Mouse (Mus musculus): Measurements from ENCODE around the gene Tctn1.
"Not testable (repeated sequence)": the region's sequence is repeated elsewhere in the genome, so short reads cannot be mapped to it uniquely, and the experiment has no call there.

Gene Tctn1

DNA sequence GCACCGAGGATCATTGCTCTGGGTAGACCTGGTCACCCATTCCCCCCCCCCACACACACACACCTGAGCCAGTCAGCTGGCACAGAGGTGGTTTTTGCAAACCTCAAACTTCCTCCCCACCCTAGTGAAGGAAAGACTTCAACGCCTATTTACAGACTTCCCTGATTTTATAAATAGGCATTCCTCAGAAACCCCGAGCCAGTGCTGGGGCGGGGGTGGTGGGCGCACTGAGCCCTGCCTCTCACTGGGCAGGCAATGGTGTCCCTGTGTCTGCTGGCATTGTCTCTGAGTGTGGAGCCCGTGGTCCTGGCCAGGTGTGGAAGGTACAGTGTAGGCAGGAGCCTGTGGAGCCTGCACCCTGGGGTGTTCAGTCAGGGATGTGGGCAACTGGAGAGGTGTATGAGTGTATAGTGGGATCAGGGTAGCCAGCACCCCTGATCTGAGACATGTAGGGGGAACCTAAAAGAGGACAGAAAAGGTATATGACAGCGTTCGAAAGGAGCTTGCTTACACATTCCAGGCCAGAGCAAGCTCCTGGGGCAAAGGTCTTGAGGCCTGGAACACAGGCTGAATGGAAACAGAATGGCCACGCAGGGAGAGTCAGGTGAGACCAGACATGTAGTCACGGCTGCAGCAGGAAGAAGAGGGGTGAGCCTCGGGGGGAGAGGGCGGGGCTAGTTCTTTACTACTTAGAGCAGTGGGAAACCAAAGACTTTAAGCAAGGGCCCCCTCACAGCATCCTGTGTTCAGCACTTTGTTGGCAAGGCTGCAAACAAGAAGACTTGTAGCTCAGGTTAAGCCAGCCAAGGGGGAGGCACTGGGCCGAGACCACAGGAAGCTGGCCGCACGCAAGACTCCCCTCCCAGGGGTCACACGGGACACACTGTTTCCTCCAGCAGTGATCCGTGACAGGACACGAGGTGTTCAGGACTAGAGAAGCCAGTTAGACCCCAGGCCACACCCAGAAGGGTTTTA lies 44.3 kb downstream of the Tctn1 start:
- no peak for DNase-seq (ENCODE audit: low spot score in 2 of 2)

DNA sequence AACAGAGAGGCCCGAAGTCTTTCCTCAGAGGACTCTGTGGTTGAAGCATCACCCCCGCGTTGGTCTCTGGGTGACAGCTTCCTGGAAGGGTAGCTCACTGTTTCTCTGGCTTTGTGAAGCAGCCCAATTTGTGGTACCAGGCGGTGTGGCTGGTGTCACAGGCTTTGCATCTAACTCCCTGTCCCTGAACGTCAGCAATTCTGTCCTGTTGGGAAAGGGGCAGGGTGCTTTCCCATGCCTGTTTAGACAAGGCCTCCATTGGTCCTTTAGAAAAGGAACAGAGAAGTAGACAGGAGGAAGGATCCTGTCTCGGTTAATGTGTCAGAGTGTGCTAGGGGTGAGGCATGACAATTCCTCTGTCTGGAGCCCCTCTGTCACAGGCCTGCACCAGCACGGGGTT lies 45.3 kb downstream of the Tctn1 start:
- no peak for DNase-seq (ENCODE audit: low spot score in 2 of 2)

DNA sequence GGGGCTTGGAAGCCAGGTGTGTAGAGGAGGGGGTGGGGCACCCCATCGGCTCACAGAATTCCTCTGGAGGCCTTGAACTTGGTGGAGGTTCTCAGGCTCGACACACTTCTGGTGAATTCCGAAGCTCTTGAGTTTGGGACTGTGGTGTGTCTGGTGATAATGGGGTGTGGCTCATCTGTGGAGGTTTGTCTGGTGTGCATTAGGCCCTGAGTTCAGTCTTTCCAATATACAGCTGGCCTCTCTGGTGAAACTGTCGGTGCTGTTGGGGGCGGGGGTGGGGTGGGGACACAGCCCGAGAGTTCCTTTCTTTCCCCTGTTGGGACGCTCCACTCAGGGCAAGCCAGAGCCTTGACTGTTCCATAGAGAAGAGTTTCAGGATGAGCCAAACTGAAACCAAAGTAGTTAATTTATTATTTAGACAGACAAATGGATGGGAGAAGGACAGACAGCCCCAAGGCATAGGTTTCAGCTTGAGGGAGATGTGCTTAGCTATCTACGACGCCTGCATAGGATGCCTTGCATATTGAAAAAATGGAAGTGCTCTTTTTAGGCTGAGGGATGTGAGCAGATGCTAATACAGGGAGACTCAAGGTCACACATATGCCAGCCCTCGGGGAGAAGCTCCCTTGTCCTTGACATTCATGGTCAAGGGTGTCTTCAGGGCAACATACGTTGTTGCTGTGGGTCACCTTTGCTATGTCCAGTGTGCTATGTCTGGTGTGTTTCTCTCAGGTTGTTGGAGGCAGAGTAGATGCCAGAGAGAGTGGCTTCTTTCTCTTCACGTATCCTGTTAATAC lies 46.0 kb downstream of the Tctn1 start:
- no peak for DNase-seq (ENCODE audit: low spot score in 2 of 2)

DNA sequence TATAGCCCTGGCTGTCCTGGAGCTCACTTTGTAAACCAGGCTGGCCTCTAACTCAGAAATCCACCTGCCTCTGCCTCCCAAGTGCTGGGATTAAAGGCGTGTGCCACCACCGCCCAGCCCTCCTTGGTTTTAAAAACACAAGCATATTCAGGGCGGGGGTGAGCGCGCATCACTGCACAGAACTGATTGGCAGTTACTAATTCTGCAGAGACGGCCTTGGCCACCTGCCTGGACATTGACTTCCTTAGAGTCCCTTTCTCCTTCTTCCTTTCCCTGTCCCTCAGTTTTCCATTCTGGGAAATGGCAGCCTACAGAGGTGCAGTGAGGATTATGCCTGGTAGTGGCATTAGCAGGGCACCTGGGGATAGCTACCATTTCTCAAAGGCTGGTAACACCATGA lies 46.6 kb downstream of the Tctn1 start:
- DNase-seq (ENCODE audit: low spot score in 2 of 2), result no peak

DNA sequence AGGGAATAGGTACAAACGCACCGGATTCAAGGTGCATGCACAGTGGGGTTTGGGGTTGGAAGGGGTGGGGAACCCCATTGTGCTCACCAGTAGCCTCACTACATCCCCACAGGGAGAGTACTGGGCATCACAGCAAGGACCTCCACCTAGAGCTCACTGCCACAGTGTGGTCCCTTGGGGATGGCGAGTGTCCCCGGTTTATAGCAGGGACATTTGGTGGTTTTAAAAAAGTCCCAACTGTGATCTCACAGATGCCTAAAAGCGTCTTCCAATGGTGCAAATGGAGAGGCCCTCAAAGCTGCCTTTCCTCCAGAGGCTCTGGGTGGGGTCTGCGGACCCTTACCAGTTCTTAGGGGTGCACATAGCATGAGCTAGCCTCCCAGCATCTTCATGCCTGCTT lies 50.4 kb downstream of the Tctn1 start:
- no peak for DNase-seq (ENCODE audit: low spot score in 2 of 2)

DNA sequence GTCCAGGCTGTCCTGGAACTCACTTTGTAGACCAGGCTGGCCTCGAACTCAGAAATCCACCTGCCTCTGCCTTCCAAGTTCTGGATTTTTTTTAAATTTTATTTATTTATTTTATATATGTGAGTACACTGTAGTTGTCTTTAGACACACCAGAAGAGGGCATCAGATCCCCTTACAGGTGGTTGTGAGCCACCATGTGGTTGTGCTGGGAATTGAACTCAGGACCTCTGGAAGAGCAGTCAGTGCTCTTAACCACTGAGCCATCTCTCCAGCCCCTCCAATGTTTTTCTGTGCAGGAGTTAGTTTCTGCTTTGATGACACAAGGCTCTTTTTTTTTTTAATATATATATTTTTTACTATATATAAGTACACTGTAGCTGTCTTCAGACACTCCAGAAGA lies 51.4 kb downstream of the Tctn1 start:
- not testable (repeated sequence) for DNase-seq (ENCODE audit: low spot score in 2 of 2)

DNA sequence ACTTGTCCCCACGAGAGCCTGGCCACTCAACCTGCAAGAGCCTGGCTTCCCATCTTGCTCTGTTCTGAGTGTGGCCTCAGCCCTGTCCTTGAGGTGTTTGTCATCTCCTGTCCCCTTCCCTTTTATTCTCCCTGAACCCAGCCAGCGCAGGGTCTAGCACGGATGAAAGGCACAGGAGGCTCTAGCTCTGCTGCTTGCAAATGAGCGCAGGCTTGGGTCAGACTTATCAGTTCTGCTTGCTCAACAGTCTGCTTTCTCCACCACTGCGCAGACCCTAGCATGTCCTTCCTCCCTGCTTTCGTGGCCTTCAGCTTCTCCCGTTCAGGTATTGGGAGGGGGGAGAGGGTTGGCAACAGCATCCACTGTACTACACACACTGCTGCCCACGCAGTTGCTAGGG lies 52.1 kb downstream of the Tctn1 start:
- no peak for DNase-seq (ENCODE audit: low spot score in 2 of 2)

DNA sequence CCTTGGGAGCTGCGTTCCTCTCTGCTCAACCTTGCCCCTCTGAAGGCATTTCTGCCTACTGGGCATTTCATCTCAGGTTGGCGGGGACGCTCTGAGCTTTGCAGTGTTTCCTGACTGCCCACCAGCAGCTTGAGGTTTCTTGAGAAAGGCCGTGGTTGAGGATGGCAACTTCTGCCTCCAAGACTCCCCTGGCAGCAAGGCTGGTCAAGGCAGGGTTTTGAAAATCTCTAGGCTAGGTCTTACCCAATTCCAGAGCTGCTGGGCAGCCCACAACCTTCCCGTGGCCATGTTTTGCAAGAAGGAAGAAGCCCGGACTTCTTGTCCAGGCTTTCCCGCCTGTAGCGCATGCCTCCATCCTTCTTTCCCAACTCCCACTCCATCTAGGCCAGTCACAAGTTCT lies 53.4 kb downstream of the Tctn1 start:
- no peak for DNase-seq (ENCODE audit: low spot score in 2 of 2)

DNA sequence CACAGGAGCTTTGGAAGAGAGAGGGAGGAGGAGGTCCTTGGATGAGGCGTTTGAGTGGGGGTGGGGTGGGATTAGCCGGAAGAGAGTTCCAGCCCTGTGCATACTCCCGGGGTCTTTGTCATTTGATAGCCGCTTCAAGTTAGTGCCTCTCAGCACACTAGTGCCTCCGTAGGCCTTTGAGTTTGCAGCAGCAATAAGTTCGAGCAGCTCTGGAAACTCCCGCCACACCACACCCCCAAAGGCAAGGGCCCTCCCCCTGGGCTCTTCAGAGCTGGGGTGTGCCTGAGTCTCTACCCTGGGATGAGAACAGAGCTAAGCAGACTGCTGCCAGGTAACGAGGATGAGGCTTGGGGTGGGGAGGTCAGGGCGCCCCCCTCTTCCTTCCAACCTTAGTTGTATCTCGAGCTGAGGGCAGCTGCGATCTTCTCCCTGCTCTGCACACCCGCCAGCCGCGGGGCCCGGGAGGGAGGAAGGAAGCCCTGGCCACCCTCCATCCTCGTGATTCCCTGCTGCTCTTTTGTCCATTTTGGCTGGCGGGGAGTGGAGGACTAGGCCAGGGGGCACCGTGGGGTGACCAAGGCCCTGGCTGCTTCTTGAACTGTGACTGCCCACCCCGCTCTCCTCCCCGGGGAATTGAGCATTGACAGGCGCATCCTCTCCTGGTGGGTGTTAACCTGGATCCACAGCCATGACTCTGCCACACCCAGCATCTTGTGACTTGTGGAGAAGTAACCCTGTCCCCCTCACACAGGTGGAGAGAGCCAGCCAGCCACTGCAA lies 54.5 kb downstream of the Tctn1 start:
- DNase-seq (ENCODE audit: low spot score in 2 of 2), result peak; percentile 40 to 48

DNA sequence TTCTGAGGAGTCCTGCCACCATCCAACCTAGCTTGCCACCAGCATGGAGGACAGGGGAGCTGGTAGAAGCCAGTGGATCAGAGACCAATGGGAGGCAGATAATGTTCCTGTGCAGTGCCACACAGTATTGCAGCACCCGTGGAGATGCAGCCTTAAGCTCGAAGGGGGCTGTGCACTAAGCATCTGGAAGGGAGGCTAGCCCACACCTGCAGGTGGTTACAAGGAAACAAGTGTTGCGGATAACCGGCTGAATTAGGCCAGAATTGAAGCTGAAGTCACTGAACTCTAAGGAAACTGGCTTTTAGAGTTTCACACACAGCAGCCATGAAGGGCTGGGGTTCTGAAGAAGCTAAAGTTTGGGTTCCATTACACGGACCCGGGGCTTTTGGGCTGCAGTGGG lies 55.4 kb downstream of the Tctn1 start:
- no peak for DNase-seq (ENCODE audit: low spot score in 2 of 2)

DNA sequence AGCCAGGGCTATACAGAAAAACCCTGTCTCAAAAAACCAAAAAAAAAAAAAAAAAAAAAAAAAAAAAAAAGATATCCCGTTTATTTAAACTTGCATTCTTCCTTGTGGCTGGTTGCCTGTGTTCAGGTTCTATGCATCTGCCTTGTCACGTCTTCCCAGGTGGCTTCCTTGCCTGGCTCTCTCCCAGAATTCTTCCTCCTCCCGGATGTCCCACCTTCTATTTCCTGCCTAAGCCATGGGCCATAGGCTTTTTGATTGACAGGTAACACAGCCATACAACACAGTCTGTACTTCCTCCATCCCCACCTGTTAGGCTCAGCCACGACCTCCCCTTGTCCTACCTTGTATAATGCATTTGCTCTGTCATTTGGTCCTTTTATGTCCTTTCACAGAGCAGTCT lies 57.8 kb downstream of the Tctn1 start, which contains the start of gene Hvcn1:
Hvcn1 (plus strand) TSS at position 330 of the 400 bp plus-strand sequence.
- no peak for DNase-seq (ENCODE audit: low spot score in 2 of 2)

DNA sequence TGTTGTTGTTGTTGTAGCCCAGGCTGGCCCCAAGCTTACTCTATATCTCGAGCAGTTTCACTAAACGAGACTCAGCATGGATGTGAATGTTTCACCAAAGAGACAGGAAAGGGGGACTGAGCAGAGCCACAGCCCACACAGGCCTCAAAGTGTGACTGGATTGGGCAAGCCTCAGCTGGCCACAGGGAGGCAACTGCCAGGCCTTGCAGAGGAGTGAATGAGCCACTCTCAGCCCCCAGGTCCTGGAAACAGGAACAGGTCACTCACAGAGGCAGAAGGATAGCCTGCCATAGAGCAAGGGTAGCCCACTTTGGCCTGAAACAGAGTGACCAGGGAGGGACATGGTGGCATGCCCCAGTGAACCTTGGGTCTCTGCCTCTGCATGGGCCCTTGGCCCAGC lies 60.1 kb downstream of the Tctn1 start:
- DNase-seq (ENCODE audit: low spot score in 2 of 2), result no peak

DNA sequence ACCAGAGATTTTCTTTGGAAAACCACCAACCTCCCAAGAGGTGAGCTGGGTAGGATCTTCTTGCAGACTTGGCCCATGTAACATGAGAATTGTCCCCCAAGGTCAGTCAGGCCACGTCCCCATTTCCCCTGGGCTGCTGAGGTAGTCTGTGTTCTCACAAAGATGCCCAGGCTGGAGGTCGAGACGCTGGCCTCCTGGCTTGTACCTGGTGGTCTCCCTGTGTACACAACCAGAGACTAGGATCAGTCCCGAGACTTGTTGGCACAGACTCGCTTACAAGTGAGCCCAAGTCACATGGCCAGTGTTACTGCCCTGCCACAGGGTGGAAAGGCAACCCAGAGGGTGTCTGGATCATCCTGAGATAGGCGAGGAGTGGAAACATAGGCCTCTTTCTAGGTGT lies 62.4 kb downstream of the Tctn1 start:
- DNase-seq (ENCODE audit: low spot score in 2 of 2), result no peak

DNA sequence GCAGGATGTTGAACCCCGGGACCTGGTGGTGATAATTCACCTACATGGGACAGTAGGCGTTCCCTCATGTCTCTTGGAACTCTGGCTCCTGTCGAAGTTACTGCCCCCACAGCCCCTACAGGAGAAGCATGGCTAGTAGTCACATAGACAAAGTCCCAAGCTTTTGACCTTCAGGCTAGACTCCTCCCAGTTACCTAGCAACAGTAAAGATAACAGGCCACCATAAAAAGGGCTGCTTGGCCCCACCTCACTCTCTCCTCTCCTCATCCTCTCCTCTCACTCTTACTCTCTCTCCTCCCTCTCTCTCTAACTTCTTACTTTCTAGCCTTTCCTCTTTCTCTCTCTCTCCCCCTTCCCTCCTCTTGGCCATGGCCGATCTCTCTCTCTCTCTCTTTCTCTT lies 63.4 kb downstream of the Tctn1 start:
- no peak for DNase-seq (ENCODE audit: low spot score in 2 of 2)

DNA sequence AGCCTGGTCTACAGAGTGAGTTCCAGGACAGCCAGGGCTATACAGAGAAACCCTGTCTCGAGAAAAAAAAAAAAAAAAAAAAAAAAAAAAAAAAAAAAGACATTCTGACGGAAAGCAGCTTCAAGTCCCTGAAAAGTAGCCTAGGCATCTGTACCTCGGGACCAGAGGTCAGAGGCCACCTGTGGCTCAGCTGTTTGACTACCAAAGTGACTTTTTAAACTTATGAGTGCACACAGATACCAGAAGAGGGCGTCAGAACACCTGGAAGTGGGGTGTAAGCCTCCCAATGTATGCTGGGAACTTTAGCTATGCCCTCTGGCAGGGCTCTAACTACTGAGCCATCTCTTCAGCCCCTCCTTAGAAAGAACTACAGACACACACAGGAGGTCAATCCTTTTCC lies 71.9 kb downstream of the Tctn1 start:
- no peak for DNase-seq (ENCODE audit: low spot score in 2 of 2)

DNA sequence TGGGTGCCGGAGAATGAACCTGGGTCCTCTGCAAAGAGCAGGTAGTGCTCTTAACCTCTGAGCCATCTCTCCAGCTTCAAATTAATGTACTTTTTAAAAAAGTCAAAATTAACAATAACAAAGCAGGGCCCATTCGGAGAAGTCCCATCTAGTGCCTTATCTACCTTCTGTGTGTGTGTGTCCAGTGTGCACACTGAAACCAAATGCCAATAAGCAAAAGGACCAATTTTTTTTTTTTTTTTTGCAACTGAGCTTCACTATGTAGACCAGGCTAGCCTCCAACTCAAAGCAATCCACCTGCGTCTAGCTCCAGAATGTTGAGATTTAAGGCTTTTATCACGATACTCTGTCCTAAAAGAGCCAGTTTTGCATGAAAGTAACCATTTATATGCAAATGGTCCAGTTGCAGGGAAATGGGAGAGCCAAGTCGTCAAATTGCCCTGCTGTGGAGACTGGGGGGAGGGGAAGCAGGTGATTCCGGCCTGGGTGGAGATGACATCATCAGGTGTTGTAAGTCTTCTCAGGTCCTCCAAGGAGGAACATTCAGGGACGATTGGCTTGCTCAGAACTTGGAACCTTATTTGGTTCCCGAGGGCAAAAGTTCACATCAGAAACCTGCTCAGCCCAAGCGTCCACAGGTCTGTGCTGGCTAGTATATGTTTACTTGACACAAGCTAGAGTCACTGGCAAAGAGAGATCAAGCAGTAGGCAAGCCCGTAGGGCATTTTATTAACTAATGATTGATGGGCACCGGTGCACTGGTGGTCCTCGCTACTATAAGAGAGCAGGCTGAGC lies 72.8 kb downstream of the Tctn1 start:
- DNase-seq (ENCODE audit: low spot score in 2 of 2), result no peak

DNA sequence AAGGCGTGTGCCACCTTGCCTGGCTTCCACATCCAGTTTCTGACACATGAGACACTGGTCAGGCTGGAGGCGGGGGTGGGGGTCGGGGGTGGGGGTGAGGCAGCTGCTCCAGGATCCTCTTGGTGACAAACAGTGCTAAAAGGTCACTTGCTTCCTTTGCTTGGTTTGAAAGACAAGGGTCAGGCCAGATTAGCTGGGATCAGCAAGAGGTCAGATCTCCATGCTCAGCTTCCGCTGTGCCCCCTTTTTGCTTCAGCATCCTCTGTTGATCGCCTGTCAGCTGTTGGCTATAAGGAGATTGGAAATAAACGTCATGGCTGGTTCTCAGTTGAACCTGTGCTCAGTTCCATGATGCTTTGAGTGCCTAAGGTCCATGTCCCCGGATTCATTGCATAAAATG lies 73.8 kb downstream of the Tctn1 start:
- DNase-seq (ENCODE audit: low spot score in 2 of 2), result no peak

DNA sequence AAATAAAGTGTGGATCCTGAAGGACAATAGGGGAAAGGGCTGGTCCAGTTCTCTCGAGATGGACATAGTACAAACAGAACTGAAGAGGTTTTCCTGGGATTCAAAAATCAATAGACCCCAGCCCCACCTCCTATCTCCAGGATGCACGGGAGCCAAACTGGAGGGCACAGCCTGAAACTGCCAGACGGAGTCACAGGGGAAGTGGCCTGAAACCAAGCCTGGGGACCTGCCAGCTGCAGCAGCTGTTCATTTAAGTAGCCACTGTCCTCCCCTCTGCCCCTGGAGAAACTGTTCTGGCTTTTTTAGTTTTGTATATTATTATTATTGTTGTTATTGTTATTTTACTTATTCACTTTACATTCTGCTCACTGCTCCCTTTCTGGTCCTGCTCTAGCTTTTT lies 75.1 kb downstream of the Tctn1 start:
- no peak for DNase-seq (ENCODE audit: low spot score in 2 of 2)

Data from right cerebral cortex, postnatal 10 days (tissue).